Mouse (Mus musculus) MEL (cell line): ENCODE measurements around the gene Rac3. TPM values are rescaled to one million over a fixed set of nuclear protein-coding genes. Genes with fewer than 3 reads are reported as not detected.

ENCODE experiments used
- DNase-seq: peaks from one replicate; pipeline ENCODE4 v3.0.0; 2011; ENCODE audit warnings: low read depth, low spot score
- H3K27ac ChIP-seq: 2 replicates; pipeline ENCODE4 v1.5.1; 2012; ENCODE audit warnings: low read depth, mild to moderate bottlenecking, control low read depth, low read length, moderate library complexity; ENCODE audit not compliant: control insufficient read depth
- H3K27me3 ChIP-seq, 2 experiments: fragments of 150-350 bp in 1 of 2; sonication (generic) in 1 of 2; 2 replicates each; pipeline ENCODE4 v1.6.1; 2012; ENCODE audit warnings: low read length in 2 of 2, mild to moderate bottlenecking in 2 of 2, improper control_type of control experiment in 1 of 2, moderate library complexity in 1 of 2; ENCODE audit not compliant: insufficient read depth in 2 of 2, control insufficient read depth in 1 of 2
- H3K36me3 ChIP-seq, 2 experiments: 2 replicates each; pipeline ENCODE4 v1.6.1; 2012 to 2014; ENCODE audit warnings: low read length in 2 of 2, improper control_type of control experiment in 1 of 2, inconsistent platforms in 1 of 2, mild to moderate bottlenecking in 1 of 2; ENCODE audit not compliant: insufficient read depth in 2 of 2, control insufficient read depth in 1 of 2
- H3K4me1 ChIP-seq, 2 experiments: fragments of 150-350 bp in 1 of 2; sonication (generic) in 1 of 2; 2 replicates each; pipeline ENCODE4 v1.6.1; 2012; ENCODE audit warnings: low read length in 2 of 2, improper control_type of control experiment in 1 of 2, mild to moderate bottlenecking in 1 of 2; ENCODE audit not compliant: insufficient read depth in 2 of 2, control insufficient read depth in 1 of 2
- H3K4me3 ChIP-seq, 2 experiments: fragments of 150-350 bp in 1 of 2; sonication (generic) in 1 of 2; 2 replicates each; pipeline ENCODE4 v1.5.1; 2012; ENCODE audit warnings: low read depth in 2 of 2, low read length in 2 of 2, mild to moderate bottlenecking in 2 of 2, moderate library complexity in 2 of 2, control low read depth in 1 of 2, improper control_type of control experiment in 1 of 2; ENCODE audit not compliant: control insufficient read depth in 1 of 2, insufficient read depth in 1 of 2
- H3K79me2 ChIP-seq: 2 replicates; pipeline ENCODE4 v1.6.1; 2012; ENCODE audit warnings: mild to moderate bottlenecking, low read length, moderate library complexity; ENCODE audit not compliant: control insufficient read depth, poor library complexity, insufficient read depth
- H3K9ac ChIP-seq: 2 replicates; pipeline ENCODE4 v1.6.1; 2012; ENCODE audit warnings: low read depth, mild to moderate bottlenecking, control low read depth, low read length, moderate library complexity; ENCODE audit not compliant: control insufficient read depth, poor library complexity, severe bottlenecking
- H3K9me3 ChIP-seq: fragments of 150-350 bp; sonication (generic); replicated peaks from 2 replicates; pipeline ENCODE4 v1.6.1; 2012; ENCODE audit warnings: mild to moderate bottlenecking, low read length, improper control_type of control experiment, moderate library complexity; ENCODE audit not compliant: insufficient read depth
- CHD1 ChIP-seq: IDR thresholded peaks from 2 replicates; pipeline ENCODE4 v1.6.1; 2012; ENCODE audit warnings: low read depth, mild to moderate bottlenecking, inconsistent platforms, low read length, improper control_type of control experiment
- CHD2 ChIP-seq: IDR thresholded peaks from 2 replicates; pipeline ENCODE4 v1.6.1; 2011; ENCODE audit warnings: low read length, improper control_type of control experiment
- CTCF ChIP-seq, 3 experiments: IDR thresholded peaks in 2 of 3; conservative IDR thresholded peaks in 1 of 3; 2 replicates each; pipeline ENCODE4 v1.5.1; 2011 to 2012; ENCODE audit warnings: low read length in 3 of 3, low read depth in 2 of 3, mild to moderate bottlenecking in 2 of 3, improper control_type of control experiment in 1 of 3, inconsistent platforms in 1 of 3, mixed read lengths in 1 of 3, moderate library complexity in 1 of 3; ENCODE audit not compliant: control insufficient read depth in 1 of 3, insufficient read depth in 1 of 3, poor library complexity in 1 of 3, severe bottlenecking in 1 of 3
- E2F4 ChIP-seq: IDR thresholded peaks from 2 replicates; pipeline ENCODE4 v1.6.1; 2011; ENCODE audit warnings: low read depth, low read length, improper control_type of control experiment, borderline replicate concordance
- ELF1 ChIP-seq: IDR thresholded peaks from 2 replicates; pipeline ENCODE4 v1.6.1; 2014; ENCODE audit warnings: low read depth, mild to moderate bottlenecking, inconsistent platforms, low read length, improper control_type of control experiment, moderate library complexity
- GABPA ChIP-seq: IDR thresholded peaks from 2 replicates; pipeline ENCODE4 v1.6.1; 2012; ENCODE audit warnings: low read depth, mild to moderate bottlenecking, inconsistent platforms, low read length, improper control_type of control experiment, moderate library complexity
- GATA1 ChIP-seq: IDR thresholded peaks from 2 replicates; pipeline ENCODE4 v1.6.1; 2011; ENCODE audit warnings: low read depth, low read length, improper control_type of control experiment
- KAT2A ChIP-seq: conservative IDR thresholded peaks from 2 replicates; pipeline ENCODE4 v1.6.1; 2012; ENCODE audit warnings: low read depth, low read length, improper control_type of control experiment, inconsistent platforms
- MAFK ChIP-seq: IDR thresholded peaks from 2 replicates; pipeline ENCODE4 v1.6.1; 2011; ENCODE audit warnings: low read depth, mild to moderate bottlenecking, low read length, improper control_type of control experiment, borderline replicate concordance
- MAZ ChIP-seq: IDR thresholded peaks from 2 replicates; pipeline ENCODE4 v1.6.1; 2012; ENCODE audit warnings: low read depth, mild to moderate bottlenecking, inconsistent platforms, low read length, improper control_type of control experiment
- MEF2A ChIP-seq: IDR thresholded peaks from 2 replicates; pipeline ENCODE4 v1.6.1; 2014; ENCODE audit warnings: low read depth, mild to moderate bottlenecking, inconsistent platforms, low read length, improper control_type of control experiment; ENCODE audit not compliant: poor library complexity, insufficient replicate concordance, severe bottlenecking; ENCODE audit errors: extremely low read depth
- MXI1 ChIP-seq: IDR thresholded peaks from 2 replicates; pipeline ENCODE4 v1.6.1; 2011; ENCODE audit warnings: mild to moderate bottlenecking, low read depth, low read length, improper control_type of control experiment
- POLR2A ChIP-seq, 2 experiments: IDR thresholded peaks; 2 replicates each; pipeline ENCODE4 v1.6.1; 2011 to 2012; ENCODE audit warnings: low read length in 2 of 2, mild to moderate bottlenecking in 2 of 2, control low read depth in 1 of 2, improper control_type of control experiment in 1 of 2, low read depth in 1 of 2, moderate library complexity in 1 of 2; ENCODE audit not compliant: control insufficient read depth in 1 of 2, insufficient read depth in 1 of 2, poor library complexity in 1 of 2
- POLR2AphosphoS2 ChIP-seq: IDR thresholded peaks from 2 replicates; pipeline ENCODE4 v1.6.1; 2011; ENCODE audit warnings: low read length, improper control_type of control experiment
- POLR2AphosphoS5 ChIP-seq: IDR thresholded peaks from 2 replicates; pipeline ENCODE4 v1.6.1; 2012; ENCODE audit warnings: low read depth, borderline replicate concordance, mild to moderate bottlenecking, inconsistent platforms, low read length, moderate library complexity, mixed read lengths
- RAD21 ChIP-seq: IDR thresholded peaks from 2 replicates; pipeline ENCODE4 v1.6.1; 2011; ENCODE audit warnings: mild to moderate bottlenecking, low read depth, low read length, improper control_type of control experiment
- SMC3 ChIP-seq: IDR thresholded peaks from 2 replicates; pipeline ENCODE4 v1.6.1; 2011; ENCODE audit warnings: low read depth, low read length, improper control_type of control experiment
- TBP ChIP-seq: IDR thresholded peaks from 2 replicates; pipeline ENCODE4 v1.8.0; 2011; ENCODE audit warnings: low read depth, low read length, improper control_type of control experiment
- TCF12 ChIP-seq: IDR thresholded peaks from 2 replicates; pipeline ENCODE4 v1.6.1; 2014; ENCODE audit warnings: low read depth, mild to moderate bottlenecking, inconsistent platforms, low read length, improper control_type of control experiment, moderate library complexity
- ZC3H11A ChIP-seq: IDR thresholded peaks from 2 replicates; pipeline ENCODE4 v1.6.1; 2012; ENCODE audit warnings: low read depth, mild to moderate bottlenecking, inconsistent platforms, low read length, improper control_type of control experiment
- ZKSCAN1 ChIP-seq: IDR thresholded peaks from 2 replicates; pipeline ENCODE4 v1.6.1; 2012; ENCODE audit warnings: low read depth, mild to moderate bottlenecking, inconsistent platforms, low read length, improper control_type of control experiment, moderate library complexity
- ZMIZ1 ChIP-seq: IDR thresholded peaks from 2 replicates; pipeline ENCODE4 v1.6.1; 2012; ENCODE audit warnings: low read depth, mild to moderate bottlenecking, inconsistent platforms, low read length, improper control_type of control experiment, moderate library complexity
- polyA plus RNA-seq, 2 experiments: library from polyadenylated mRNA; stranded (reverse) in 1 of 2; unstranded in 1 of 2; fragments of >175 nt in 1 of 2; fragments of >200 nt in 1 of 2; gene quantifications; 2 replicates each; pipeline versions ENCODE4 v1.2.1 to v1.2.4; 2012; ENCODE audit warnings: low replicate concordance in 2 of 2, low read depth in 1 of 2; ENCODE audit not compliant: insufficient read length in 2 of 2, insufficient read depth in 1 of 2, missing spikeins in 1 of 2
- total RNA-seq: library from RNA; depleted of rRNA; stranded (reverse); fragments of 300-350 nt; gene quantifications from 2 replicates; pipeline ENCODE4 v1.2.3, GENCODE M21; 2012

Rac3 gene
- total and polyA plus RNA-seq, 3 experiments = 12.0 to 13.1 TPM; not detected in 1

- no peak for TF ChIP-seq MXI1
- TF ChIP-seq POLR2AphosphoS5 = no peak
- TF ChIP-seq CTCF (IDR thresholded peaks at IDR 0.05 in 2 of 3, conservative IDR thresholded peaks at IDR 0.05 in 1 of 3; ENCODE audit: control insufficient read depth in 1 of 3, insufficient read depth in 1 of 3, low read depth in 2 of 3, low read length in 3 of 3, poor library complexity in 1 of 3, severe bottlenecking in 1 of 3) = peak; percentile 49 to 75 (median 67)
- no peak for TF ChIP-seq KAT2A
- peak; percentile 64 for TF ChIP-seq RAD21
- no peak for TF ChIP-seq MAFK
- no peak for TF ChIP-seq CHD2
- TF ChIP-seq GABPA = no peak
- TF ChIP-seq MEF2A = no peak
- TF ChIP-seq E2F4 = no peak
- TF ChIP-seq TCF12 = no peak
- peak; percentile 57 for TF ChIP-seq SMC3
- peak; percentile 29; the same call in 1 of the 2 replicates for TF ChIP-seq ZC3H11A
- TF ChIP-seq, all 39 proteins: peak for 4
- Histone ChIP-seq H3K9me3 (no peaks in the 10 kb centered on the region), H3K27ac (no peak overlapping the region), H3K36me3 (no peaks in the 10 kb centered on the region), H3K9ac (no peak overlapping the region), H3K4me3 (no peak overlapping the region), H3K27me3 (0 out of 4 replicates have a peak, but pooled peaks cover 0 to 4% of the 10 kb centered on the region in 2 experiments), H3K79me2 (no peaks in the 10 kb centered on the region), H3K4me1 (no peaks in the 10 kb centered on the region; a peak in 2 of 4 replicates)
- peak; percentile 66 for DNase-seq
Observed at GRCm38 (mm10) chr11:120749430-120749829, 28.2 kb downstream of the Rac3 start.

GRCm38 (mm10) chr11:120751606-120752005 is 30.3 kb downstream of the Rac3 start:
- no peaks in the 10 kb centered on the region for H3K79me2 ChIP-seq
- H3K4me1 ChIP-seq = no peaks in the 10 kb centered on the region; a peak in 2 of 4 replicates
- no peak for DNase-seq
- no peak overlapping the region for H3K27ac ChIP-seq
- H3K9ac ChIP-seq = no peak overlapping the region
- H3K36me3 ChIP-seq = no peaks in the 10 kb centered on the region
- TF ChIP-seq MEF2A = no peak
- no peak for TF ChIP-seq ZKSCAN1
- no peak for TF ChIP-seq MAFK
- no peak for TF ChIP-seq POLR2A (IDR thresholded peaks at IDR 0.05; ENCODE audit: control insufficient read depth in 1 of 2, insufficient read depth in 1 of 2, low read depth in 1 of 2, low read length in 2 of 2, poor library complexity in 1 of 2)
- no peak for TF ChIP-seq GATA1
- no peak for TF ChIP-seq ZMIZ1
- no peak for TF ChIP-seq POLR2AphosphoS2
- no peak for TF ChIP-seq TBP
- no peak for TF ChIP-seq SMC3
- no peak for TF ChIP-seq CHD1
- TF ChIP-seq ZC3H11A = no peak
- no peak for TF ChIP-seq POLR2AphosphoS5
- TF ChIP-seq ELF1 = no peak
- no peak for TF ChIP-seq MAZ
- TF ChIP-seq, all 39 proteins: peak for 0
- Histone ChIP-seq H3K4me3 (no peak overlapping the region), H3K9me3 (no peaks in the 10 kb centered on the region), H3K27me3 (0 out of 4 replicates have a peak, but pooled peaks cover 0 to 4% of the 10 kb centered on the region in 2 experiments)
